Mouse (Mus musculus): ENCODE results near the gene Sp140.

GRCm38 (mm10) chr1:85690544-85690943 is 90.4 kb downstream of the Sp140 start:
- no peak for TF ChIP-seq CTCF (IDR thresholded peaks at IDR 0.05; ENCODE audit: borderline replicate concordance, insufficient read depth, low read length)
- TF ChIP-seq POLR2A (IDR thresholded peaks at IDR 0.05; ENCODE audit: low read depth, low read length): no peak

Measured in embryonic fibroblast, embryonic 13.5 days (primary cell).